Mouse (Mus musculus) brain, embryonic 14.5 days (tissue): ENCODE data around the gene Prkar2b.

ENCODE experiments used
- CTCF ChIP-seq: fragments of 200-500 bp; IDR thresholded peaks from 2 replicates; pipeline ENCODE4 v1.5.1; 2012; ENCODE audit warnings: inconsistent platforms, mild to moderate bottlenecking, moderate library complexity, borderline replicate concordance; ENCODE audit not compliant: insufficient read depth, insufficient read length; ENCODE audit errors: extremely low read depth
- POLR2A ChIP-seq: fragments of 200-500 bp; IDR thresholded peaks from 2 replicates; pipeline ENCODE4 v1.6.1; 2012; ENCODE audit warnings: mild to moderate bottlenecking, inconsistent platforms, borderline replicate concordance; ENCODE audit not compliant: poor library complexity, insufficient read depth, insufficient read length, severe bottlenecking; ENCODE audit errors: extremely low read depth

DNA sequence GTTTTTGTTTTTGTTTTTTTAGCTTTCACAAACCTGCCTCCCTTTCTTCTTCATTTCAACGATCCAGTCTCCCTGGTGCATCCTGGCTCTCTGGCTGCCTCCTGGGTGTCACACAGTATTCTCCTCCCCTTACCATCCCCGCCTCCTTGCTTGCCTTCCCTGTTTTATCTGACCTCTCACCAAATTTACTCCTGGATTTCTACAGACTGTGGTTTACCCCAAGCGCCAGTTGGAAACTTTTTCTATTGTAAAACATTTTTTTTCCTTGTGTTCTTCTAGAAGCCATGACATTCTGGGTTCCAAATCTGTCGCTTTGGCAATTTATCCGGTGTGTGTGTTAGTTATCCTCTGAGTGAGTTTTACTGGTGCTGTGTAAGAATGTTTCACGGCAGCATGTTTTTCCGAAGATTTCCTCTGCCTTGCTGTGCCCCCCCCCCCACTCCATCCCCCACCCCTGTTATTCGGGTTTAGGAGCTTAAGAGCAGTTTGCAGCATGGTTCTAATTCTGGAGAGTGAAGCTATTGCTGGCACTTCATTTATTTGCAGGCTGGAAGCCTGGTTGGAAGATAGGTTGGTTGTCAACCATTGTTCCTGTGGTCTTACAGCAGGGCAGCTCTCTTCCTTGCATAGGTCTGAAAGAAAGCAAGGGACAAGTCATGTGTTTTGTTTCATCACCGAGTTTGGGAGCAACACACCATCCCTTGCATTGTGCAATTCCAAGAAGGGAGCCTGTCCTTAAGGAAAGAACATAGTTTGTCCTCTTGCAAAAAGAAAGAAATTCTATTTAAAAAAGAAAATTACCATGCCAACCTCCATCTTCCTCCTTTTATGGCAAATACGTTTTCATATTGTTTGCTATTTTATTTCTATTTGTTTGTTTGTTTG lies 15.0 kb upstream of the Prkar2b start:
- no peak for TF ChIP-seq POLR2A
- TF ChIP-seq CTCF = no peak
